Mouse (Mus musculus): ENCODE data around the gene Slx4ip. TPM values are rescaled to one million over a fixed set of nuclear protein-coding genes. Genes with fewer than 3 reads are reported as not detected.

Slx4ip gene
- polyA plus RNA-seq, 1 experiment: 2.1 TPM

GRCm38 (mm10) chr2:137115241-137116024 is 224.4 kb downstream of the Slx4ip start:
- no peak for TF ChIP-seq CTCF (IDR thresholded peaks at IDR 0.05; ENCODE audit: control insufficient read depth, insufficient read depth, insufficient replicate concordance, low read depth, low read length)
- no peak for TF ChIP-seq POLR2A (IDR thresholded peaks at IDR 0.05; ENCODE audit: control insufficient read depth, low read depth, low read length)
- peak overlapping the region; percentile 86 for H3K4me3 ChIP-seq (ENCODE audit: control insufficient read depth, low read depth, low read length)
- H3K4me1 ChIP-seq (ENCODE audit: control insufficient read depth, insufficient read depth, low read length): peaks cover 18% of the 10 kb centered on the region
- H3K36me3 ChIP-seq (ENCODE audit: control insufficient read depth, insufficient read depth, low read length): no peaks in the 10 kb centered on the region
- H3K27me3 ChIP-seq (ENCODE audit: control insufficient read depth, insufficient read depth, low read length): no peaks in the 10 kb centered on the region
- H3K27ac ChIP-seq (ENCODE audit: control insufficient read depth, insufficient read depth, low read depth, low read length): peak overlapping the region; percentile 47

- Histone ChIP-seq H3K36me3 (ENCODE audit: control insufficient read depth, insufficient read depth, low read length) (no peaks in the 10 kb centered on the region), H3K27me3 (ENCODE audit: control insufficient read depth, insufficient read depth, low read length) (no peaks in the 10 kb centered on the region), H3K4me3 (ENCODE audit: control insufficient read depth, low read depth, low read length) (peak within 1 kb of the TSS; percentile 86), H3K4me1 (ENCODE audit: control insufficient read depth, insufficient read depth, low read length) (peaks cover 18% of the 10 kb centered on the region), H3K27ac (ENCODE audit: control insufficient read depth, insufficient read depth, low read depth, low read length) (peak within 1 kb of the TSS; percentile 72)
- TF ChIP-seq POLR2A (IDR thresholded peaks at IDR 0.05; ENCODE audit: control insufficient read depth, low read depth, low read length) (no peak), CTCF (IDR thresholded peaks at IDR 0.05; ENCODE audit: control insufficient read depth, insufficient read depth, insufficient replicate concordance, low read depth, low read length) (no peak)
Observed at GRCm38 (mm10) chr2:137116025-137116674, 225.1 kb downstream of the Slx4ip start, which contains the start of gene Jag1. Jag1 (minus strand) TSS chr2:137116644.

DNA sequence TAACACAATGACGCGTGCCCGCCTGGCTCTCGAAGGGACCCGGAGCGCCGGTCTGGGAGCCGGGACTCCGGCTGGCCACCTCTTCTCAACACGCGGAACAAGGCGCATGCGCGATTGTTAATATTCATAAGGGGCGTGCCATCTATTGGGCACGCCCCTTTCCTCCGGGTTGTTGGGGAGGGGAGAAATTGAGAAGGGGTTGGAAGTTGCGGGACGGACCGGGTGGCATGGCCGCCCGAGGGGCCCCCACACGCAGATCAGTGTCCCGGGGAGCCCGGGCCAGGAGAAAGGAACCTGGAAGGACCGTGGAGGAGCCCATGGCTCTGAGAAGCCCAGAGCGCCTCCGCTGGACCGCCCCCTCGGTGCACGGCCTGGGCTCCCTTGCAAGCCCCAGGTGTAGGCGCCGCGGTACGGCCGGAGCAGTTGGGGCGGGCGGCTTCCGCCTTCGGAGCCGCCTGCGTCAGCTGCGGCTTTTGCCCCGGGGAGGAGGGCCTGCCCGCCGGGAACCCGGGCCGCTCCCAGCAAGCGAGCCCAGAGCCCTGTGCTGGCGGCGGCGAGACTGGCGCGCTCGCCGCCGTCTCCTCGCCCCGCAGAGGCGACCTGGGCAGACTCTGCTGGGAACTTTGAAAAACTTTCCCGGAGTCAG is 225.8 kb downstream of the Slx4ip start:
- Histone ChIP-seq H3K36me3 (ENCODE audit: control insufficient read depth, insufficient read depth, low read length) (no peaks in the 10 kb centered on the region), H3K27me3 (ENCODE audit: control insufficient read depth, insufficient read depth, low read length) (no peaks in the 10 kb centered on the region), H3K4me1 (ENCODE audit: control insufficient read depth, insufficient read depth, low read length) (peaks cover 18% of the 10 kb centered on the region), H3K27ac (ENCODE audit: control insufficient read depth, insufficient read depth, low read depth, low read length) (peak overlapping the region; percentile 72), H3K4me3 (ENCODE audit: control insufficient read depth, low read depth, low read length) (peak overlapping the region; percentile 86)
- TF ChIP-seq CTCF (IDR thresholded peaks at IDR 0.05; ENCODE audit: control insufficient read depth, insufficient read depth, insufficient replicate concordance, low read depth, low read length) (no peak), POLR2A (IDR thresholded peaks at IDR 0.05; ENCODE audit: control insufficient read depth, low read depth, low read length) (no peak; the same call in 1 of the 2 replicates)

GRCm38 (mm10) chr2:137117321-137117690 is 226.3 kb downstream of the Slx4ip start:
- Histone ChIP-seq H3K4me1 (ENCODE audit: control insufficient read depth, insufficient read depth, low read length) (peaks cover 18% of the 10 kb centered on the region), H3K36me3 (ENCODE audit: control insufficient read depth, insufficient read depth, low read length) (no peaks in the 10 kb centered on the region), H3K4me3 (ENCODE audit: control insufficient read depth, low read depth, low read length) (peak overlapping the region; percentile 75), H3K27me3 (ENCODE audit: control insufficient read depth, insufficient read depth, low read length) (no peaks in the 10 kb centered on the region), H3K27ac (ENCODE audit: control insufficient read depth, insufficient read depth, low read depth, low read length) (peak overlapping the region; percentile 72)
- TF ChIP-seq CTCF (IDR thresholded peaks at IDR 0.05; ENCODE audit: control insufficient read depth, insufficient read depth, insufficient replicate concordance, low read depth, low read length) (peak; percentile 63), POLR2A (IDR thresholded peaks at IDR 0.05; ENCODE audit: control insufficient read depth, low read depth, low read length) (no peak; the same call in 1 of the 2 replicates)

Other genes with a start within 250 kb of the Slx4ip start
- 0.06 TPM in 1 of 2 replicates, not detected in the other for gene Snap25, start 177.8 kb upstream of the Slx4ip start, polyA plus RNA-seq (2012; rRNA removed)
- gene AL731706.2, start 5.5 kb upstream of the Slx4ip start, polyA plus RNA-seq (2012; rRNA removed): not detected in 2 replicates
- 3.1 and 4.7 TPM in 2 replicates for gene AL731706.1, start 171 bp downstream of the Slx4ip start, polyA plus RNA-seq (2012; rRNA removed)
- 1.7 TPM in 2 replicates for gene Mkks, start 171 bp downstream of the Slx4ip start, polyA plus RNA-seq (2012; rRNA removed)
- gene Jag1, start 225.4 kb downstream of the Slx4ip start, polyA plus RNA-seq (2012; rRNA removed): 7.0 and 7.1 TPM in 2 replicates

Data from testis, adult 2 months (tissue).